Mouse (Mus musculus) E14TG2a.4 (cell line): ENCODE measurements around the gene Aldh3b3.

Source experiments
- CTCF ChIP-seq: conservative IDR thresholded peaks from 2 replicates; pipeline ENCODE4 v1.5.1; 2014; ENCODE audit warnings: low read length
- NANOG ChIP-seq: IDR thresholded peaks from 2 replicates; pipeline ENCODE4 v1.6.1; 2014; ENCODE audit warnings: borderline replicate concordance, low read length, mixed read lengths
- POU5F1 ChIP-seq: IDR thresholded peaks from 2 replicates; pipeline ENCODE4 v1.6.1; 2014; ENCODE audit warnings: low read length, borderline replicate concordance

DNA sequence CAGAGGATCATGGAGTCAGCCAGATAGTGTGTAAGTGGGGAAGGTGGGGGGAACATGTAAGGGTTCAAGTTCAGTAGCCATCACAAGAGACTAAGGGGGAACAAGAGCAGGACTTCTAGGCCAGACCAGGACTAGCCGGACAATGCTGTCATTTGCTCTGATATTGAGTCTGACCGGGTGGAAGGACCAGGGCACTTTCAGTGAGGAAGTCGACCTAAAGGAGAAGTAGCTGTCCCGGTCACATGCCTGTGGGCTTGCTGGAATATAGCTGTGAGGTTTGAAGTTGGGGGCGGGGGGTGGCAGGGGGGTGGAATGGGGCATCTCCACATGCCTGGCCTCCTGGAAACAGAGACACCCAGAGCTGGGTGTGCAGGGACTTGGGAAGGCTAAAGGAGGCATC is 43.9 kb upstream of the Aldh3b3 start:
- no peak for TF ChIP-seq CTCF
- TF ChIP-seq NANOG, result no peak
- TF ChIP-seq POU5F1, result no peak
